Mouse (Mus musculus) frontal cortex, adult (tissue): ENCODE data around the gene Trak1.

ENCODE experiments used
- ATAC-seq: cut with Nextera tagmentation; 2 replicates; pipeline ENCODE4 v1.9.2; 2017; ENCODE audit warnings: mild to moderate bottlenecking, moderate library complexity, mixed read lengths; ENCODE audit not compliant: low TSS enrichment

Trak1 gene

GRCm38 (mm10) chr9:121395812-121396211, 98.5 kb downstream of the Trak1 start:
- no peak for ATAC-seq

DNA sequence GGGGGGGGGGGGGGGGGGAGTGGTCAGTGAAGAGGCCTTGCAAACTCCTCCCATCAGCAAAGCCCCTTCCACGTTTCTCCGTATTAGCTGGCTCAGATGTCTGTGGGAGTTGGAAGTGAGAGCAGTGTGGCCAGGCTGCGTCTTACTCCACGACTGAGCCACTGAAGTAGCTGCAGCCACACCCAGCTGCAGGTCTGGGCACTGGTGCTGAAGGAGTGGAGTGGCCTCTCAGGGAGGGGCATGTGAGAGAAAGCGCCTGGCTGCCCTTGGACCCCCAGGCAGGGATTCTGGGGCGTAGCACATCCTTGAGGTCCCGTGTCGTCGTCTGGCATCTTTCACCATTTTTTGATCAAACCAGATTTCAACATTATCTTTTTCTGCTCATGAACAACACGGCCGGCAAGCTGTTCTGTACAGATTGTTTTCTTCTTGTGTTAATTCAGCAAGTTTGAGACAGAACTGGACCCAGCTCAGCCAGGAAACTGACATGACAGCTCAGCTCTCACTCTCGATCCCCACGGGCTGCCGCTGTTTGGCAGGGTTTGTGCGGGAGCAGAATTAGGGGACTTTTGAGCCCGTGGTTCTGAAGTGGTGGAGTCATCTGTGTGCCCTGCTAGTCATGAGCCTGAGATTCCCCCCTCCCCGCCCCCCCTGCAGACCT, 100.9 kb downstream of the Trak1 start:
- ATAC-seq = no peak

DNA sequence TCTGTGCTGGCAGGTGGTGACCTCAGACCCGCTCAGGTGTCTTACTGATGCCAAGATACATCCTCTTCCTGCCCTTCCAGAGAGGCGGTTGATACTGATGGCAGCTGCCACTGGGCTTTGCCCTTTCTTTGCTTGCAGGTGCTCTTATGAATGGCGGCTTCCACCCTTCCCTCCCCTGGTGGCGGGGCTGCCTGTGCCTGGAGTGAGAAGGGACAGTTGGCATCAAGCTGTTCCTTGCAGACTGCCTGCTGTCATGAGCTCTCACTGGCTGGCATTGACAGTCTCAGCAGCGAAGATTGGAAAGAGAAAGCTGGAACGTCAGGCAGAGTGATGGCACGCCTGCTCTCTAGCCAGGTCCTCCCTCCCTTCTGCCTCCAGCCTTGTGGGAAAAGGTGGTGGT, 101.5 kb downstream of the Trak1 start:
- ATAC-seq = peak; percentile 35

DNA sequence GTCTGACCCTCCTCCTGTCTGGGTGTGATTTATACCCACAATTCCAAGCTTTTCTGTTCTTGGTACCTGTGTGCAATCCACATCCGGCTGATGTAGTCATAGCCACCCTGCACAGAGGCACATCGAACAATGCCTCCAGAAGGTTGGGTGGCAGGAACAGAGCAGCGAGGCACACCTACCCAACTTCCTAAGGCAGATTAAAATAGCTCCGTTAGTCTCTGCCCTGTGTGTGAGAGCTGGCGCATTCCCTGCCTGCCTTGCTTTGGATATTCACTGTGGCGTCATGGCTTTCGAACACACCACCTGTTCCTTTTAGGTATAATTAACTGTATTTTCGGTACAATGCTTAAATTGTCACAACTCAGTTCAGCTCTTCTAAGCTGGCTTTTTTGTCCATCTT, 103.3 kb downstream of the Trak1 start:
- peak; percentile 27; the same call in 1 of the 2 replicates for ATAC-seq

DNA sequence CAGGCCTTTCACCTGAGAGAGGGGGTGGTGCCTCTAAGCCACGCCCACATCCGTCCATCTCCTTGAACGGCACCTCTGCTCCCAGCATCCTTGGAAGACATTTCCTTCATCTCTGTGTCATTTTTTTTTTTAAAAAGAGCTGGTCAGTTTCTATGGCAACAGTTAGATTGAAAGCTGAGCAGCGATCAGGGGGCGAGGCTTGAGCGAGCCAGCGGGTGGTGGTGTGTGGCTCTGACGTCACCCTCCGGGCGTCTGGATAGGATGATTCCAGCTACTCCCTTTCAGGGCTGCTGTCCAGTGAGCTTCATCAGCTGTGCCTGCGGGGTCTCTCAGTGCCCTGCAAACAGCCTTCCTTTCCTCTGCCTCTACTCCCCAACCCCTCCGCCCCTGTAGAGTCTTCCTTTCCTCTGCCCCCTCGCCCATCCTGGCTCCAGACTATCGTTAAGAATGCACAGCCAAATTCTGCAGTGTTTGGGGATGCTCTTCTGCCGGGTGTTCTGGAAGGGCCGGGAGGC, 105.9 kb downstream of the Trak1 start:
- ATAC-seq = peak; percentile 88

DNA sequence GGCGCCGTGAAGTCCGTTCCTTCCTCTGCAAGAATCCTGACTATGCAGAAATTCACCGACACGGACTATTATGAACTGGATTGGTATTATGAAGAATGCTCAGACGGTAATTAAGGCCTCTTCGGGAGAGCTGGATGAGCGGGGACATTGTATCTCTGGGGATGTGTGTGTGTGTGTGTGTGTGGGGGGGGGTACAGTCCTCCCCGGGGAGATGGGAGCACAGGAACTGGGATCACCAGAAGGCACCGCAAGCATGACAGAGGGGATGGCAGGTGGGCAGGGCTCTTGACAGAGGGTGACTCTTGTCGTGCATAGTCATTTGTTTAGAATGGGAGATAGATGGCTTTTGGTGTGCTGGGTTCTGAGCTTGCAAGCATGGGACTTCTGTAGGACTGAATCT, 106.4 kb downstream of the Trak1 start:
- peak; percentile 8; the same call in 1 of the 2 replicates for ATAC-seq

- no peak for ATAC-seq
Measured at GRCm38 (mm10) chr9:121405088-121405681, 107.9 kb downstream of the Trak1 start.

DNA sequence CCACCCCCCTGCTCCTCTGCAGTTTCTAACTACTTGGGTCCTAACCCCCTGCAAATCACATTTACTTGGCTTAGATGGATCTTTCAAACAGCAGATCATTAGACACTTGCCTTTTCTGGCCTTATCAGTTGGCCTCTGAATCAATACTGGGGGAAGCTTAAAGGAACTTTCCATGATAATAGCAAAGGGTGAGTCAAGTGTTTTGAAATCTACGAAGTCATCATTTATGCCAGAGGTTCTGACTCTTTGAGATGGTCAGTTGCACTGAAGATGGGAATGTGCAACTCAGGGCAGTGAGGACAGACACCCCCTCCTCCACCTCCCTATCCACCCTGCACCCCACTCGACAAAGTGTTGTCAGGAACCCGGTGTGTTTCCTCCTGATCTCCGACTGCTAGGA, 108.5 kb downstream of the Trak1 start:
- ATAC-seq = no peak

GRCm38 (mm10) chr9:121414237-121414636, 116.9 kb downstream of the Trak1 start:
- ATAC-seq = peak; percentile 72; the same call in 1 of the 2 replicates

GRCm38 (mm10) chr9:121415626-121416241, 118.4 kb downstream of the Trak1 start:
- no peak for ATAC-seq

DNA sequence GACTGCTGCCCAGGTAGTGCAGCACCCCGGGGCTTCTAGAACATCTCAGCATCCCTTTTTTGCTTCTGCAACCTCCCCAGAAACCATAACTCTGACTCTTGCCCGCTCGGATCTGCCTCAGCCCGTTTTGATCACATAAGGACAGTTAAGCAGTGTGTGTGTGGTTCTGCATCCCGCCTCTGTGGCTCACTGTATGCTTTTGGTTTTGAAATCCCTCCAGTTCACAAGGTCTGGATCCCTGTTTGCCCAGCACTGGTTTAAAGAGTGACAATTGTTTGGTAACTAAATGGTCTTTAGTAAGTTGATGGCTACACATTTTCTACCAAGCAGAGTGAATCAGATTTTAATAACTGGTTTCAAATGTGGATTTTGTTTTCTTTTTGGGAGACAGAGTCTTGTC, 119.2 kb downstream of the Trak1 start:
- no peak for ATAC-seq

- peak; percentile 62 for ATAC-seq
Measured at GRCm38 (mm10) chr9:121416872-121417637, 119.8 kb downstream of the Trak1 start.

GRCm38 (mm10) chr9:121419011-121419410, 121.7 kb downstream of the Trak1 start:
- no peak for ATAC-seq

GRCm38 (mm10) chr9:121419573-121419972, 122.3 kb downstream of the Trak1 start:
- no peak for ATAC-seq

DNA sequence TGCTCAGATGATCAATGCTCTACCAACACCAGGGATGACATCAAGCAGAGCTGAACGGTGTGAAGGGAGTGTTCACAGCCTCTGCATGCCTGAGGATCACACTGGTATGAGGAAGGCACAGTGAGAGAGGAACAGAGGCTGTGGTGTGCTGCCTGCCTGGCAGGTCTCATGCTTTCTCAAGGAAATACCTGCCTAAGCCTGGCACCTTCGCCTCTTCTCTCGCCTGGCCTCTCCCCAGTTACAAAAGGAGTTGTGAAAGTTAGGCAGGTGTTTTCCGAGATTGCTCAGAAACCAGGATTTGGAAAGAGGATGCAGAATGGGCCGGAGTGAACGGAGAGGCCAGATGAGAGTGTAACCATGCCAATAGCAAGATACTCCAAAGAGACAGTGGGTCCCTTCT, 123.5 kb downstream of the Trak1 start:
- no peak for ATAC-seq

- ATAC-seq = no peak
Measured at GRCm38 (mm10) chr9:121422402-121422801, 125.1 kb downstream of the Trak1 start.

DNA sequence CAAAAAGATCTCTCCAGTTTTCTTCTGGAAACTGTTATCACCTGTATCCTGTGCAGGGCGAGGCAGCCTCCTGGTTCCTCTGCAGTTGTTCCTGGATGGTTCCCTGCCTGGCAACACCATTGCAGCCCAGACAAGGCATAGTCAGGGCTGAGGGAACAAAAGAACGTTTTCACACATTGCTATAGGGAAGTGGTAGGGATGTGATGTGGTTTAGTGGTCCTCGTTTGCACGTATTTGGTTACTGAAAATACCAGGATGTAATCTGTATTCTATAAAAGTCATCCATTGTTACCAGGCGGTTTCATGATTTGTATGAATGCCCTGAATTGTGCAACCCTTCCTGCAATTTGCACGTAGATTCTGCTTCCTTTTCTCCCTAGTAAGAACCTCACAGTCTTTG, 126.3 kb downstream of the Trak1 start:
- ATAC-seq = no peak

- peak; percentile 9; the same call in 1 of the 2 replicates for ATAC-seq
Measured at GRCm38 (mm10) chr9:121424281-121425164, 127.2 kb downstream of the Trak1 start.

DNA sequence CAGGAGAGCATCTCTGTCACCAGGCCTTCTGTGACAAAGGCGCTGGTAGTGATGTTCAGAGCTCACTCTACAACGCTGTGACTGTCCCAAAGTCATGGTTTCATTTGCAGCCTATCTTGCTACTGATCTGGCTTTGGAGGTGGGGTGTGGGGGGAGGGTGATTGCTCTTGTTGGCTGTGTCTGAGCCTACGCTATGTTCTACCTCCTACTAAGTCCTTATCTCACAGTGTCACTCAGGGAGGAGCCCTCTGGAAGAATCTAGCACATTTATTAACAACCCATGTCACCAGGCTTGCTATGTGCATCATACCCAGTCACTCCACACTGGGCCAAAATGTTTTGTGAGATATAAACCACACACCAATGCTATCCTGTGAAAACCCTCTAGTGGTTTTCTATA, 129.1 kb downstream of the Trak1 start:
- 0 out of 2 replicates have a peak, but pooled peaks have one; percentile 7 for ATAC-seq

DNA sequence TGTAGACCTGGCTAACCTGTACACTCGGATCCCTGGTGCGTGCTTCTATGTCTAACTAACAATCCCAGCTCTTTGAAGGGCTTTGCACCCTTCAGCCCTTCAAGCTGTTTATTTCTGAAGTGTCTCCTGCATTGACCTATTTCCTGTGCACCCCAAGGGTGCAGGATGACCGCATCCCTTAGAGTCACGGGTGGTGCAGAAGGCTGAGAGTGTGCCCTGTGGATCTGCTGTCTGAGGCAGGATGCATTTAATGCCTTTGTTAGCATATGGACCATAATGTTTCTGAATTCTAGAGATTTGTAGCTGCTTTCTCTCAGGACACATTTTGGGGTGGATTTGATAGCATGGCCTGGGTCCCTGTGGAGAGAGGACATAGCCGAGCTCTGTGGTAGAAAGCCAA, 129.6 kb downstream of the Trak1 start:
- no peak for ATAC-seq

- ATAC-seq = no peak
Measured at GRCm38 (mm10) chr9:121429592-121429991, 132.3 kb downstream of the Trak1 start.
